Comparison of ENCODE assay signal across 8 mouse cellular contexts in genomic region chr15:102231748-102232147, GRCm38 (mm10). TPM values are rescaled to one million over a fixed set of nuclear protein-coding genes. Genes with fewer than 3 reads are reported as not detected.
DNase-seq lines count a peak whose midpoint lies in the region; ATAC-seq and TF ChIP-seq lines count a peak whose summit lies in the region.

Itgb7 (minus strand) TSS chr15:102231944.

- peaks cover 7% of the 10 kb centered on the region for H3K4me1 ChIP-seq in cerebellum, adult 2 months (ENCODE audit: control insufficient read depth, insufficient read depth, low read length)
- peaks cover 69% of the 10 kb centered on the region for H3K4me1 ChIP-seq in liver, embryonic 12.5 days
- peaks cover 13% of the 10 kb centered on the region for H3K4me1 ChIP-seq in small intestine, adult 2 months (ENCODE audit: control insufficient read depth, insufficient read depth, insufficient read length, low read length)

- H3K27ac ChIP-seq in cerebellum, adult 2 months (ENCODE audit: insufficient read depth, low read length): no peak within 1 kb of the TSS
- peak within 1 kb of the TSS; percentile 46 for H3K27ac ChIP-seq in liver, embryonic 12.5 days
- peak within 1 kb of the TSS; percentile 36; the same call in 1 of the 2 replicates for H3K27ac ChIP-seq in small intestine, adult 2 months (ENCODE audit: insufficient read depth, low read depth, low read length)

- ATAC-seq in liver, embryonic 12.5 days: peak; percentile 96

- no peak for DNase-seq in cerebellum, adult 2 months
- DNase-seq in cerebellum, adult 9-11 months: no peak
- peak; percentile 51 for DNase-seq in ZHBTc4 (ENCODE audit: low read depth, low spot score)
- DNase-seq in adrenal gland, adult 8-10 months: no peak
- no peak for DNase-seq in right cerebral cortex, postnatal 14 days
- DNase-seq in left cerebral cortex, postnatal 36 days (ENCODE audit: low spot score in 2 of 2): no peak

- intact Hi-C loops in left cerebral cortex, postnatal 36 days (cut with DNase I): no loop called here

- peak within 1 kb of the TSS; percentile 65 for H3K4me2 ChIP-seq in liver, embryonic 12.5 days

- no peak for TF ChIP-seq CTCF in cerebellum, adult 2 months (IDR thresholded peaks at IDR 0.05; ENCODE audit: borderline replicate concordance, insufficient read depth, low read depth, low read length)
- TF ChIP-seq CTCF in small intestine, adult 2 months (IDR thresholded peaks at IDR 0.05; ENCODE audit: extremely low read depth, insufficient read length, insufficient replicate concordance, low read depth, low read length): no peak

- 49% methylated on average over 6 of the region's 6 CpGs for WGBS in cerebellum, adult 2 months
- 6% methylated on average over 6 of the region's 6 CpGs for WGBS in liver, embryonic 12.5 days (ENCODE audit: insufficient replicate concordance)
- 40% methylated on average over 6 of the region's 6 CpGs for WGBS in small intestine, adult 2 months

- H3K27me3 ChIP-seq in cerebellum, adult 2 months (ENCODE audit: control insufficient read depth, insufficient read depth, low read length): no peaks in the 10 kb centered on the region
- peaks cover 15% of the 10 kb centered on the region for H3K27me3 ChIP-seq in liver, embryonic 12.5 days (replicated peaks)
- no peaks in the 10 kb centered on the region for H3K27me3 ChIP-seq in small intestine, adult 2 months (ENCODE audit: control insufficient read depth, insufficient read depth, low read length)

- H3K4me3 ChIP-seq in cerebellum, adult 2 months (replicated peaks; ENCODE audit: insufficient read depth, low read depth, low read length): peak within 1 kb of the TSS; percentile 35
- peak within 1 kb of the TSS; percentile 42 for H3K4me3 ChIP-seq in liver, embryonic 12.5 days
- H3K4me3 ChIP-seq in small intestine, adult 2 months (ENCODE audit: low read depth, low read length): peak within 1 kb of the TSS; percentile 59

- TF ChIP-seq POLR2A in cerebellum, adult 2 months (IDR thresholded peaks at IDR 0.05; ENCODE audit: borderline replicate concordance, insufficient read depth, low read length): 0 out of 2 replicates have a peak, but pooled peaks have one; percentile 11
- 0 out of 2 replicates have a peak, but pooled peaks have one; percentile 17 for TF ChIP-seq POLR2A in small intestine, adult 2 months (IDR thresholded peaks at IDR 0.05; ENCODE audit: low read depth, low read length)

- no peaks in the 10 kb centered on the region for H3K36me3 ChIP-seq in liver, embryonic 12.5 days
- H3K36me3 ChIP-seq in small intestine, adult 2 months (ENCODE audit: control insufficient read depth, insufficient read depth, low read length): no peaks in the 10 kb centered on the region

- H3K9me3 ChIP-seq in liver, embryonic 12.5 days (replicated peaks): no peaks in the 10 kb centered on the region

- H3K9ac ChIP-seq in liver, embryonic 12.5 days: peak within 1 kb of the TSS; percentile 60

RNA-seq across cellular contexts. Expression of gene Itgb7, which starts in this region (rescaled TPM):
- 5.2 and 8.4 TPM in 2 replicates for polyA plus RNA-seq in cerebellum, adult 2 months (2012; rRNA removed)
- 6.4 and 8.9 TPM in 2 replicates for polyA plus RNA-seq in liver, embryonic 12.5 days (2016; fragmentation: Nextera tagmentation; extraction: Ambion mirVana)
- polyA plus RNA-seq in small intestine, adult 2 months (2012; rRNA removed): 16.4 and 23.2 TPM in 2 replicates
- total RNA-seq in adrenal gland, adult 8-10 months (2022): 1 to 10 TPM; 2.7 to 7.9 (median 5.4) TPM
- 1 to 10 TPM; 1.1 to 1.5 TPM for total RNA-seq in left cerebral cortex, postnatal 36 days (2021)
